Mouse (Mus musculus): ENCODE results near the gene Carmil2. TPM values are rescaled to one million over a fixed set of nuclear protein-coding genes. Genes with fewer than 3 reads are reported as not detected.

The Carmil2 gene
- polyA plus RNA-seq (2014; fragmentation: Illumina TruSeq; extraction: RNeasy Lipid Tissue Mini Kit (QIAGEN cat#74804); ENCODE audit: low read depth, low replicate concordance): 0.50 TPM

GRCm38 (mm10) chr8:105685796-105686308 is at the start of gene Carmil2:
Carmil2 (plus strand) TSS chr8:105686274.

GRCm38 (mm10) chr8:105636963-105637510 is 49.0 kb upstream of the Carmil2 start, which contains the start of gene Agrp:
Agrp (minus strand) TSS chr8:105637393.

GRCm38 (mm10) chr8:105700966-105701824 is 15.1 kb downstream of the Carmil2 start, which contains the start of the genes Acd and Pard6a:
Acd (minus strand) TSS chr8:105701102.
Pard6a (plus strand) TSS chr8:105701148.

GRCm38 (mm10) chr8:105707498-105708403 is 21.7 kb downstream of the Carmil2 start, which contains the start of the genes 4933405L10Rik and Enkd1:
4933405L10Rik (plus strand) TSS chr8:105707655.
Enkd1 (minus strand) TSS chr8:105708210.

Other genes with a start within 250 kb of the Carmil2 start
- gene Tppp3, start 214.7 kb upstream of the Carmil2 start, polyA plus RNA-seq (2014; fragmentation: Illumina TruSeq; extraction: RNeasy Lipid Tissue Mini Kit (QIAGEN cat#74804); ENCODE audit: low read depth, low replicate concordance): 1.1 TPM
- 3.8 TPM for gene Zdhhc1, start 189.4 kb upstream of the Carmil2 start, polyA plus RNA-seq (2014; fragmentation: Illumina TruSeq; extraction: RNeasy Lipid Tissue Mini Kit (QIAGEN cat#74804); ENCODE audit: low read depth, low replicate concordance)
- 68.5 TPM for gene Hsd11b2, start 167.5 kb upstream of the Carmil2 start, polyA plus RNA-seq (2014; fragmentation: Illumina TruSeq; extraction: RNeasy Lipid Tissue Mini Kit (QIAGEN cat#74804); ENCODE audit: low read depth, low replicate concordance)
- 23.0 TPM for gene Atp6v0d1, start 120.2 kb upstream of the Carmil2 start, polyA plus RNA-seq (2014; fragmentation: Illumina TruSeq; extraction: RNeasy Lipid Tissue Mini Kit (QIAGEN cat#74804); ENCODE audit: low read depth, low replicate concordance)
- 0.98 TPM for gene Ripor1, start 81.0 kb upstream of the Carmil2 start, polyA plus RNA-seq (2014; fragmentation: Illumina TruSeq; extraction: RNeasy Lipid Tissue Mini Kit (QIAGEN cat#74804); ENCODE audit: low read depth, low replicate concordance)
- gene Ctcf, start 49.7 kb upstream of the Carmil2 start, polyA plus RNA-seq (2014; fragmentation: Illumina TruSeq; extraction: RNeasy Lipid Tissue Mini Kit (QIAGEN cat#74804); ENCODE audit: low read depth, low replicate concordance): 95.5 TPM
- gene Agrp, start 48.9 kb upstream of the Carmil2 start, polyA plus RNA-seq (2014; fragmentation: Illumina TruSeq; extraction: RNeasy Lipid Tissue Mini Kit (QIAGEN cat#74804); ENCODE audit: low read depth, low replicate concordance): not detected
- gene Acd, start 14.8 kb downstream of the Carmil2 start, polyA plus RNA-seq (2014; fragmentation: Illumina TruSeq; extraction: RNeasy Lipid Tissue Mini Kit (QIAGEN cat#74804); ENCODE audit: low read depth, low replicate concordance): 1.4 TPM
- not detected for gene Pard6a, start 14.9 kb downstream of the Carmil2 start, polyA plus RNA-seq (2014; fragmentation: Illumina TruSeq; extraction: RNeasy Lipid Tissue Mini Kit (QIAGEN cat#74804); ENCODE audit: low read depth, low replicate concordance)
- not detected for gene 4933405L10Rik, start 21.4 kb downstream of the Carmil2 start, polyA plus RNA-seq (2014; fragmentation: Illumina TruSeq; extraction: RNeasy Lipid Tissue Mini Kit (QIAGEN cat#74804); ENCODE audit: low read depth, low replicate concordance)
- gene Enkd1, start 21.9 kb downstream of the Carmil2 start, polyA plus RNA-seq (2014; fragmentation: Illumina TruSeq; extraction: RNeasy Lipid Tissue Mini Kit (QIAGEN cat#74804); ENCODE audit: low read depth, low replicate concordance): 0.16 TPM
- 0.16 TPM for gene Gfod2, start 72.4 kb downstream of the Carmil2 start, polyA plus RNA-seq (2014; fragmentation: Illumina TruSeq; extraction: RNeasy Lipid Tissue Mini Kit (QIAGEN cat#74804); ENCODE audit: low read depth, low replicate concordance)
- gene Ranbp10, start 141.1 kb downstream of the Carmil2 start, polyA plus RNA-seq (2014; fragmentation: Illumina TruSeq; extraction: RNeasy Lipid Tissue Mini Kit (QIAGEN cat#74804); ENCODE audit: low read depth, low replicate concordance): 6.4 TPM
- not detected for gene Tsnaxip1, start 141.5 kb downstream of the Carmil2 start, polyA plus RNA-seq (2014; fragmentation: Illumina TruSeq; extraction: RNeasy Lipid Tissue Mini Kit (QIAGEN cat#74804); ENCODE audit: low read depth, low replicate concordance)
- gene Cenpt, start 167.0 kb downstream of the Carmil2 start, polyA plus RNA-seq (2014; fragmentation: Illumina TruSeq; extraction: RNeasy Lipid Tissue Mini Kit (QIAGEN cat#74804); ENCODE audit: low read depth, low replicate concordance): 0.76 TPM
- 8.3 TPM for gene Thap11, start 168.9 kb downstream of the Carmil2 start, polyA plus RNA-seq (2014; fragmentation: Illumina TruSeq; extraction: RNeasy Lipid Tissue Mini Kit (QIAGEN cat#74804); ENCODE audit: low read depth, low replicate concordance)
- gene Nutf2, start 174.3 kb downstream of the Carmil2 start, polyA plus RNA-seq (2014; fragmentation: Illumina TruSeq; extraction: RNeasy Lipid Tissue Mini Kit (QIAGEN cat#74804); ENCODE audit: low read depth, low replicate concordance): 47.5 TPM
- 1.4 TPM for gene Edc4, start 194.6 kb downstream of the Carmil2 start, polyA plus RNA-seq (2014; fragmentation: Illumina TruSeq; extraction: RNeasy Lipid Tissue Mini Kit (QIAGEN cat#74804); ENCODE audit: low read depth, low replicate concordance)
- not detected for gene Nrn1l, start 207.3 kb downstream of the Carmil2 start, polyA plus RNA-seq (2014; fragmentation: Illumina TruSeq; extraction: RNeasy Lipid Tissue Mini Kit (QIAGEN cat#74804); ENCODE audit: low read depth, low replicate concordance)
- 2.6 TPM for gene Pskh1, start 214.2 kb downstream of the Carmil2 start, polyA plus RNA-seq (2014; fragmentation: Illumina TruSeq; extraction: RNeasy Lipid Tissue Mini Kit (QIAGEN cat#74804); ENCODE audit: low read depth, low replicate concordance)
- gene Ctrl, start 247.6 kb downstream of the Carmil2 start, polyA plus RNA-seq (2014; fragmentation: Illumina TruSeq; extraction: RNeasy Lipid Tissue Mini Kit (QIAGEN cat#74804); ENCODE audit: low read depth, low replicate concordance): 1.5 TPM